Mouse (Mus musculus) T-helper 17 cell (primary cell): Measurements from ENCODE around the gene Hs3st3a1.

Experiments
- in situ Hi-C, 2 experiments: fragments of 300-600 bp; cut with MboI, MseI; formaldehyde crosslinking; loops; 1 replicate in 1 of 2; 2 replicates in 1 of 2; pipeline ENCODE4 v1.15.1; 2025; ENCODE audit warnings: high pct_unique_total_duplicates in 2 of 2

The Hs3st3a1 gene

GRCm38 (mm10) chr11:64544236-64544635 lies 109.1 kb downstream of the Hs3st3a1 start:
- in situ Hi-C loops, result no loop called here

GRCm38 (mm10) chr11:64549380-64549779 lies 114.2 kb downstream of the Hs3st3a1 start:
- in situ Hi-C loops, result no loop called here

- in situ Hi-C loops, result no loop called here
These were observed 114.8 kb downstream of the Hs3st3a1 start for GRCm38 (mm10) chr11:64549955-64550354.

DNA sequence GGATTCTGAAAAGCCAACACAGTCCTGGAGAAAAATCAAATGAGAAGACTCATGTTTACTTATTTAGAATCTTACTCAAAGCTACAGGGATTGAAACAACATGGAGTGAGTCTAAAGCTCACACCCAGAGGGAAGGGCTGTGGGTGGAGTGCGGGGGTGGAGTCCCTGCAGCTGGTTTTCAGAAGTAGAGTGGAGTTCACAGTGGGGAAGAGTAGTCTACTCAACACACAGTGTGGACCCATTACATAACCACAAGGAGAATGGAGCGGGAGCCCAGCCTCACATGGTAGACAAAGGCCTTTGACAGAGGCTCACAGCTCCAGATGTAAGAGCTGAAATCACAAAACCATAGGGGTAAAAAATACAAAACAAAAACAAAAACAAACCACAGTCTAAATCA lies 123.2 kb downstream of the Hs3st3a1 start:
- in situ Hi-C loops, result no loop called here

DNA sequence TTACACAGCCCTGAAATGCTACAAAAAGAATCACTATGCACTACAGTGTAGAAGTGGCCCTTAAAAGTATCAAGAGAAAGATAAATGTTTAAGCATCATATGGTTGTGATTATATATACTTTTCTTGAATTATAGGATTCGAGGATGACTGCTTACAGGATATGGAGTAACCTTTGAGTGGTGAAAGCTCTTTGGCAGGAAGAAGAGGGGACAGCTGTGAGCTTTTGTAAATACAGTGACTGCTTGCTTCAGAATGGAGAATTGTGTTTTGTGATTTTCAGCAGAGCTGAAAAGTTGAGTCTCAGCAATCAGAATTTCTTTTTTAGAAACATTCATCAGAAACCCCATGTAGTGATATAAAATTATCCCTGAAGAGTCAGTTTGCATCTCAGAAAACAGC lies 124.3 kb downstream of the Hs3st3a1 start:
- in situ Hi-C loops, result no loop called here

- in situ Hi-C loops, result no loop called here
These were observed 125.3 kb downstream of the Hs3st3a1 start for GRCm38 (mm10) chr11:64560471-64560870.

DNA sequence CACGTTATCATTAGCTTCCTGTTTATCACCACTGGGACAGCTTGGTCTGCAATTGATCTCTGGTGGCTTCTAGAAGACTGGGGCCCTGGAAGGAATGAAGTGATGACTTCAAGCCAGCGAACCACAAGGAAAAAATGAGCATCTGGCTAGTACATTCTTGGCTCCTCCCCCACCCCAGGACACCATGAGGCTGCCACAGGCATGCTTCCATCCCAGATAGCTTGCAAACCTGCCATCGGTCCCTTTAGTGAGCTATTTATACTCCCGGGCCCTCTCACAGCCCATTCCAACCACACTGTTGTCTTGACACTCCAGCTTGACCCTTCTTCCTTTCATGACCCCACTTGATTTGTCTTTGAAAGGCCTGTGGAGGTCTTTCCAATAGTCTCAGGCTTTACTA lies 127.6 kb downstream of the Hs3st3a1 start:
- in situ Hi-C loops, result no loop called here
